Mouse (Mus musculus) Patski (cell line): ENCODE measurements around the gene Gpr173. TPM values are rescaled to one million over a fixed set of nuclear protein-coding genes. Genes with fewer than 3 reads are reported as not detected.

Source experiments
- ATAC-seq: fragments of 100-300 bp; one replicate; pipeline ENCODE4 v1.8.0; 2021
- CTCF ChIA-PET: fragments of 350-600 bp; sonication (Branson Sonifier 250); formaldehyde crosslinking; loops from one replicate; lab custom pipeline; 2022; ENCODE audit warnings: inconsistent platforms; lab: Charles Lee
- POLR2A ChIA-PET: fragments of 350-600 bp; sonication (Branson Sonifier 250); formaldehyde crosslinking; loops from one replicate; lab custom pipeline; 2022; ENCODE audit warnings: antibody characterized with exemption, inconsistent platforms; lab: Charles Lee
- DNase-seq: peaks from one replicate; pipeline ENCODE4 v3.0.0-alpha.2; 2011; ENCODE audit warnings: low read depth, low spot score
- H3K27me3 ChIP-seq: fragments of 371-371 bp; one replicate; pipeline ENCODE4 v1.5.1; 2021
- CTCF ChIP-seq: fragments of 100-300 bp; IDR thresholded peaks from one replicate; pipeline ENCODE4 v1.5.1; 2021
- in situ Hi-C: fragments of 300-500 bp; cut with MboI; formaldehyde crosslinking; loops from 3 replicates; pipeline ENCODE4 v1.11.1; 2018; ENCODE audit warnings: low pct_unique_long_range_greater_than_20kb, mixed read lengths
- polyA plus RNA-seq: library from polyadenylated mRNA; unstranded; gene quantifications from one replicate; pipeline ENCODE4 v1.2.3, GENCODE M21; 2021

Gpr173 gene
- polyA plus RNA-seq, 1 experiment from 2014 or later, result 0.41 TPM

GRCm38 (mm10) chrX:152307371-152307770 is 61.1 kb downstream of the Gpr173 start:
- no peak for TF ChIP-seq CTCF
- CTCF ChIA-PET, result no interaction called here
- H3K27me3 ChIP-seq, result peaks cover 22% of the 10 kb centered on the region
- ATAC-seq (no peak), DNase-seq (no peak)
- in situ Hi-C loops, result no loop called here
- POLR2A ChIA-PET, result no interaction called here

- ATAC-seq (no peak), DNase-seq (no peak)
- CTCF ChIA-PET, result no interaction called here
- TF ChIP-seq CTCF, result no peak
- POLR2A ChIA-PET, result interaction anchor here (0.5 kb wide), 1 partner anchor 13 kb away, joined by 3 read pairs; no protein-coding TSS in a partner anchor
- H3K27me3 ChIP-seq, result peaks cover 22% of the 10 kb centered on the region
- in situ Hi-C loops, result no loop called here
Observed at GRCm38 (mm10) chrX:152306224-152306623, 62.3 kb downstream of the Gpr173 start.

Other genes starting within 250 kb of the Gpr173 start
- gene Iqsec2, start 224.4 kb downstream of the Gpr173 start, polyA plus RNA-seq, result 15.0 TPM
- 86.3 TPM for gene Kdm5c, start 135.7 kb downstream of the Gpr173 start, polyA plus RNA-seq
- gene Kantr, start 41.2 kb downstream of the Gpr173 start, polyA plus RNA-seq, result 11.1 TPM
- 36.2 TPM for gene Tspyl2, start 26.3 kb downstream of the Gpr173 start, polyA plus RNA-seq
- gene Cldn34a, start 194.6 kb upstream of the Gpr173 start, polyA plus RNA-seq, result not detected